Mouse (Mus musculus) thymus, postnatal 25 days (tissue): Measurements from ENCODE around the gene Epha7.

ENCODE experiments used
- DNase-seq: peaks from one replicate; pipeline ENCODE4 v3.0.0; 2022

Epha7 gene

GRCm38 (mm10) chr4:28902004-28902704 is 89.2 kb downstream of the Epha7 start:
- no peak for DNase-seq

- DNase-seq: no peak
Measured at GRCm38 (mm10) chr4:28906985-28907384, 94.1 kb downstream of the Epha7 start.

GRCm38 (mm10) chr4:28910127-28910526 is 97.2 kb downstream of the Epha7 start:
- DNase-seq: no peak

GRCm38 (mm10) chr4:28912028-28912427 is 99.1 kb downstream of the Epha7 start:
- DNase-seq: no peak

GRCm38 (mm10) chr4:28913613-28914012 is 100.7 kb downstream of the Epha7 start:
- DNase-seq: no peak

GRCm38 (mm10) chr4:28920645-28921044 is 107.7 kb downstream of the Epha7 start:
- DNase-seq: no peak

- no peak for DNase-seq
Measured at GRCm38 (mm10) chr4:28926072-28926471, 113.1 kb downstream of the Epha7 start.

GRCm38 (mm10) chr4:28933431-28933830 is 120.5 kb downstream of the Epha7 start:
- DNase-seq: no peak

- DNase-seq: no peak
Measured at GRCm38 (mm10) chr4:28934802-28935201, 121.9 kb downstream of the Epha7 start.

- no peak for DNase-seq
Measured at GRCm38 (mm10) chr4:28935567-28935966, 122.6 kb downstream of the Epha7 start.

- DNase-seq: no peak
Measured at GRCm38 (mm10) chr4:28940710-28941109, 127.8 kb downstream of the Epha7 start.

GRCm38 (mm10) chr4:28944237-28944636 is 131.3 kb downstream of the Epha7 start:
- DNase-seq: no peak

GRCm38 (mm10) chr4:28960889-28961560 is 148.1 kb downstream of the Epha7 start:
- DNase-seq: no peak

GRCm38 (mm10) chr4:28967584-28968315 is 154.8 kb downstream of the Epha7 start:
- no peak for DNase-seq

- no peak for DNase-seq
Measured at GRCm38 (mm10) chr4:28998462-28999286, 185.7 kb downstream of the Epha7 start.

GRCm38 (mm10) chr4:28999287-28999595 is 186.3 kb downstream of the Epha7 start:
- no peak for DNase-seq

GRCm38 (mm10) chr4:29010333-29010732 is 197.4 kb downstream of the Epha7 start:
- DNase-seq: no peak
